Mouse (Mus musculus) limb, embryonic 13.5 days (tissue): ENCODE results near the gene Esrrg. TPM values are rescaled to one million over a fixed set of nuclear protein-coding genes. Genes with fewer than 3 reads are reported as not detected.

Experiments
- ATAC-seq: fragments of 200-750 bp; cut with Nextera tagmentation; 2 replicates; pipeline ENCODE4 v1.8.0; 2017; ENCODE audit warnings: low read depth, moderate number of reproducible peaks, moderate TSS enrichment; ENCODE audit not compliant: low FRiP score
- H3K27ac ChIP-seq: fragments of 300-500 bp; sonication (generic); 2 replicates; pipeline ENCODE4 v1.5.1; 2015; ENCODE audit warnings: inconsistent platforms, mild to moderate bottlenecking, moderate library complexity
- H3K27me3 ChIP-seq: fragments of 300-500 bp; sonication (generic); 2 replicates; pipeline ENCODE4 v1.6.1; 2015; ENCODE audit warnings: mild to moderate bottlenecking, inconsistent platforms
- H3K36me3 ChIP-seq: fragments of 300-500 bp; sonication (generic); 2 replicates; pipeline ENCODE4 v1.6.1; 2015; ENCODE audit warnings: inconsistent platforms, mild to moderate bottlenecking, moderate library complexity
- H3K4me1 ChIP-seq: fragments of 300-500 bp; sonication (generic); 2 replicates; pipeline ENCODE4 v1.6.1; 2015; ENCODE audit warnings: inconsistent platforms
- H3K4me2 ChIP-seq: fragments of 300-500 bp; sonication (generic); replicated peaks from 2 replicates; pipeline ENCODE4 v1.6.1; 2015; ENCODE audit warnings: inconsistent platforms, mild to moderate bottlenecking, moderate library complexity
- H3K4me3 ChIP-seq: fragments of 300-500 bp; sonication (generic); 2 replicates; pipeline ENCODE4 v1.5.1; 2015; ENCODE audit warnings: moderate library complexity, mild to moderate bottlenecking, inconsistent platforms
- H3K9ac ChIP-seq: fragments of 300-500 bp; sonication (generic); 2 replicates; pipeline ENCODE4 v1.6.1; 2015; ENCODE audit warnings: mild to moderate bottlenecking, inconsistent platforms
- H3K9me3 ChIP-seq: fragments of 300-500 bp; sonication (generic); 2 replicates; pipeline ENCODE4 v1.6.1; 2016; ENCODE audit warnings: inconsistent platforms
- WGBS: fragments of 180-500 bp; shearing (Covaris S2); methylation state at CpG from one replicate; pipeline ENCODE4 v1.1.7; 2015; 5-methylcytosine and 5-hydroxymethylcytosine counted together
- polyA plus RNA-seq: library from polyadenylated mRNA; unstranded; fragments of >200 nt; fragmentation: Nextera tagmentation; extraction: Ambion mirVana; gene quantifications from 2 replicates; pipeline ENCODE4 v1.2.1, GENCODE M21; 2015

The Esrrg gene
- polyA plus RNA-seq, 1 experiment from 2014 or later, result 3.1 TPM

- Histone ChIP-seq H3K4me2 (no peak overlapping the region), H3K4me3 (no peak overlapping the region), H3K27me3 (no peaks in the 10 kb centered on the region), H3K4me1 (peaks cover 12% of the 10 kb centered on the region; the same call in 1 of the 2 replicates), H3K36me3 (no peaks in the 10 kb centered on the region), H3K9me3 (no peaks in the 10 kb centered on the region), H3K9ac (no peak overlapping the region), H3K27ac (no peak overlapping the region)
- no peak for ATAC-seq
- 30% methylated on average over 7 of the region's 7 CpGs for WGBS
Measured at GRCm38 (mm10) chr1:187787055-187788016, 178.7 kb downstream of the Esrrg start.

- Histone ChIP-seq H3K4me1 (peaks cover 10% of the 10 kb centered on the region; the same call in 1 of the 2 replicates), H3K27ac (no peak overlapping the region), H3K4me2 (no peak overlapping the region), H3K9ac (no peak overlapping the region), H3K4me3 (no peak overlapping the region), H3K27me3 (no peaks in the 10 kb centered on the region), H3K36me3 (no peaks in the 10 kb centered on the region), H3K9me3 (no peaks in the 10 kb centered on the region)
- no peak for ATAC-seq
- 81% methylated on average over 5 of the region's 5 CpGs for WGBS
Measured at GRCm38 (mm10) chr1:187794240-187794930, 185.8 kb downstream of the Esrrg start.

- Histone ChIP-seq H3K36me3 (no peaks in the 10 kb centered on the region), H3K27ac (no peak overlapping the region), H3K27me3 (no peaks in the 10 kb centered on the region), H3K4me2 (no peak overlapping the region), H3K9ac (no peak overlapping the region), H3K4me1 (peaks cover 10% of the 10 kb centered on the region; the same call in 1 of the 2 replicates), H3K9me3 (no peaks in the 10 kb centered on the region), H3K4me3 (no peak overlapping the region)
- ATAC-seq, result no peak
- WGBS, result 45% methylated on average over 3 of the region's 3 CpGs
Measured at GRCm38 (mm10) chr1:187795551-187795950, 187.0 kb downstream of the Esrrg start.

- WGBS, result 74% methylated on average over 7 of the region's 7 CpGs
- H3K36me3 ChIP-seq, result no peaks in the 10 kb centered on the region
- no peaks in the 10 kb centered on the region for H3K27me3 ChIP-seq
- no peaks in the 10 kb centered on the region for H3K9me3 ChIP-seq
- no peak overlapping the region for H3K9ac ChIP-seq
- H3K4me2 ChIP-seq, result no peak overlapping the region
- ATAC-seq, result no peak
- H3K27ac ChIP-seq, result no peak overlapping the region
- H3K4me3 ChIP-seq, result no peak overlapping the region
- H3K4me1 ChIP-seq, result peaks cover 22% of the 10 kb centered on the region
Measured at GRCm38 (mm10) chr1:187799300-187799699, 190.7 kb downstream of the Esrrg start.

GRCm38 (mm10) chr1:187800761-187801160, 192.2 kb downstream of the Esrrg start:
- Histone ChIP-seq H3K4me1 (peaks cover 22% of the 10 kb centered on the region), H3K4me2 (no peak overlapping the region), H3K4me3 (no peak overlapping the region), H3K27me3 (no peaks in the 10 kb centered on the region), H3K27ac (no peak overlapping the region), H3K36me3 (no peaks in the 10 kb centered on the region), H3K9me3 (no peaks in the 10 kb centered on the region), H3K9ac (no peak overlapping the region)
- WGBS, result 85% methylated on average over 10 of the region's 10 CpGs
- ATAC-seq, result no peak

- Histone ChIP-seq H3K9ac (no peak overlapping the region), H3K36me3 (no peaks in the 10 kb centered on the region), H3K27ac (no peak overlapping the region), H3K4me2 (peak overlapping the region; percentile 27; the same call in 1 of the 2 replicates), H3K9me3 (no peaks in the 10 kb centered on the region), H3K27me3 (no peaks in the 10 kb centered on the region), H3K4me1 (peaks cover 36% of the 10 kb centered on the region), H3K4me3 (no peak overlapping the region)
- no peak for ATAC-seq
- 20% methylated on average over 5 of the region's 5 CpGs for WGBS
Measured at GRCm38 (mm10) chr1:187803566-187803965, 195.0 kb downstream of the Esrrg start.

- H3K4me2 ChIP-seq, result peak overlapping the region; percentile 27; the same call in 1 of the 2 replicates
- peaks cover 37% of the 10 kb centered on the region for H3K4me1 ChIP-seq
- ATAC-seq, result no peak; the same call in 1 of the 2 replicates
- 5% methylated on average over 5 of the region's 5 CpGs for WGBS
- H3K27me3 ChIP-seq, result no peaks in the 10 kb centered on the region
- no peaks in the 10 kb centered on the region for H3K9me3 ChIP-seq
- H3K9ac ChIP-seq, result no peak overlapping the region
- no peak overlapping the region for H3K27ac ChIP-seq
- no peak overlapping the region for H3K4me3 ChIP-seq
- no peaks in the 10 kb centered on the region for H3K36me3 ChIP-seq
Measured at GRCm38 (mm10) chr1:187803997-187804396, 195.4 kb downstream of the Esrrg start.

GRCm38 (mm10) chr1:187805001-187805400, 196.4 kb downstream of the Esrrg start:
- whole genome bisulfite sequencing, result 74% methylated on average over 6 of the region's 6 CpGs
- ATAC-seq, result no peak

GRCm38 (mm10) chr1:187807477-187808390, 199.1 kb downstream of the Esrrg start:
- Histone ChIP-seq H3K27me3 (no peaks in the 10 kb centered on the region), H3K4me1 (peaks cover 37% of the 10 kb centered on the region), H3K9me3 (no peaks in the 10 kb centered on the region), H3K27ac (peak overlapping the region; percentile 15; the same call in 1 of the 2 replicates), H3K36me3 (no peaks in the 10 kb centered on the region), H3K4me2 (peak overlapping the region; percentile 41), H3K9ac (no peak overlapping the region), H3K4me3 (no peak overlapping the region)
- no peak for ATAC-seq
- 27% methylated on average over 12 of the region's 12 CpGs for WGBS

More at GRCm38 (mm10) chr1:187805001-187805400, 196.4 kb downstream of the Esrrg start:
- Histone ChIP-seq H3K4me1 (peaks cover 37% of the 10 kb centered on the region), H3K4me3 (no peak overlapping the region), H3K9me3 (no peaks in the 10 kb centered on the region), H3K27me3 (no peaks in the 10 kb centered on the region), H3K27ac (no peak overlapping the region), H3K9ac (no peak overlapping the region), H3K36me3 (no peaks in the 10 kb centered on the region), H3K4me2 (no peak overlapping the region)

GRCm38 (mm10) chr1:187808391-187808922, 199.9 kb downstream of the Esrrg start:
- no peak overlapping the region for H3K4me2 ChIP-seq
- no peak for ATAC-seq
- no peaks in the 10 kb centered on the region for H3K36me3 ChIP-seq
- H3K27ac ChIP-seq, result 0 out of 2 replicates have a peak overlapping the region, but pooled peaks have one; percentile 1
- 46% methylated on average over 5 of the region's 5 CpGs for WGBS
- H3K9ac ChIP-seq, result no peak overlapping the region
- no peaks in the 10 kb centered on the region for H3K9me3 ChIP-seq
- H3K27me3 ChIP-seq, result no peaks in the 10 kb centered on the region
- no peak overlapping the region for H3K4me3 ChIP-seq
- peaks cover 33% of the 10 kb centered on the region for H3K4me1 ChIP-seq

- Histone ChIP-seq H3K4me1 (peaks cover 22% of the 10 kb centered on the region), H3K36me3 (no peaks in the 10 kb centered on the region), H3K4me2 (no peak overlapping the region), H3K27ac (no peak overlapping the region), H3K9me3 (no peaks in the 10 kb centered on the region), H3K4me3 (no peak overlapping the region), H3K9ac (no peak overlapping the region), H3K27me3 (no peaks in the 10 kb centered on the region)
- no peak for ATAC-seq
- 83% methylated on average over 3 of the region's 3 CpGs for WGBS
Measured at GRCm38 (mm10) chr1:187809546-187809945, 201.0 kb downstream of the Esrrg start.
